Mouse (Mus musculus) C2C12 (cell line): Measurements from ENCODE around the gene Diras1.
A peak's percentile ranks its signal among the peaks of the same experiment; 100 is the strongest.

Experiments
- CEBPB ChIP-seq: IDR thresholded peaks from one replicate; pipeline ENCODE4 v1.6.1; 2011; ENCODE audit warnings: low read depth, mild to moderate bottlenecking, control low read depth, moderate library complexity
- CTCF ChIP-seq: IDR thresholded peaks from one replicate; pipeline ENCODE4 v1.5.1; 2011; ENCODE audit not compliant: control insufficient read depth, insufficient read depth, insufficient read length
- MAX ChIP-seq: IDR thresholded peaks from one replicate; pipeline ENCODE4 v1.6.1; 2011; ENCODE audit warnings: mild to moderate bottlenecking, control low read depth
- MYOG ChIP-seq: IDR thresholded peaks from one replicate; pipeline ENCODE4 v1.6.1; 2011; ENCODE audit not compliant: control insufficient read depth, insufficient read length; ENCODE audit errors: extremely low read depth

- TF ChIP-seq CEBPB, result no peak
- no peak for TF ChIP-seq MYOG
- peak; percentile 96 for TF ChIP-seq CTCF
- peak; percentile 37 for TF ChIP-seq MAX
These were observed 37.6 kb downstream of the Diras1 start for GRCm38 (mm10) chr10:80987709-80988441.
